Mouse (Mus musculus): ENCODE measurements around the gene Elp5. TPM values are rescaled to one million over a fixed set of nuclear protein-coding genes. Genes with fewer than 3 reads are reported as not detected.
A peak's percentile ranks its signal among the peaks of the same experiment; 100 is the strongest.
"Not testable (repeated sequence)": the region's sequence is repeated elsewhere in the genome, so short reads cannot be mapped to it uniquely, and the experiment has no call there.

The Elp5 gene
- polyA plus RNA-seq, 1 experiment from 2014 or later, result 168 TPM

- no peak for DNase-seq (ENCODE audit: low spot score)
- peaks cover 2% of the 10 kb centered on the region; the same call in 1 of the 2 replicates for H3K36me3 ChIP-seq (ENCODE audit: control insufficient read depth, insufficient read depth, low read length)
- H3K4me2 ChIP-seq (ENCODE audit: low read depth), result no peak overlapping the region
- H3K4me1 ChIP-seq (ENCODE audit: control insufficient read depth, insufficient read depth, low read length), result peaks cover 23% of the 10 kb centered on the region
- WGBS, result 59% methylated on average over 7 of the region's 7 CpGs
- no peak overlapping the region for H3K27ac ChIP-seq (ENCODE audit: low read depth, low read length)
- no peaks in the 10 kb centered on the region for H3K27me3 ChIP-seq (ENCODE audit: control insufficient read depth, insufficient read depth, low read length)
- H3K9me3 ChIP-seq (ENCODE audit: control insufficient read depth, low read length), result no peaks in the 10 kb centered on the region
- no peak overlapping the region for H3K9ac ChIP-seq (ENCODE audit: low read length)
- ATAC-seq (ENCODE audit: insufficient read depth, low FRiP score, low TSS enrichment), result no peak
- no peak overlapping the region for H3K4me3 ChIP-seq (ENCODE audit: low read depth, low read length)
Observed at GRCm38 (mm10) chr11:70017199-70017767, 35.0 kb upstream of the Elp5 start.

GRCm38 (mm10) chr11:70016669-70017068, 34.4 kb upstream of the Elp5 start, which contains the start of gene Dlg4:
Dlg4 (plus strand) TSS chr11:70016942.
- no peak within 1 kb of the TSS for H3K27ac ChIP-seq (ENCODE audit: low read depth, low read length)
- peaks cover 7% of the 10 kb centered on the region for H3K36me3 ChIP-seq (ENCODE audit: control insufficient read depth, insufficient read depth, low read length)
- peak within 1 kb of the TSS; percentile 90 for H3K4me2 ChIP-seq (ENCODE audit: low read depth)
- DNase-seq (ENCODE audit: low spot score) (no peak), ATAC-seq (ENCODE audit: insufficient read depth, low FRiP score, low TSS enrichment) (no peak)
- H3K9me3 ChIP-seq (ENCODE audit: control insufficient read depth, low read length), result no peaks in the 10 kb centered on the region
- H3K27me3 ChIP-seq (ENCODE audit: control insufficient read depth, insufficient read depth, low read length), result no peaks in the 10 kb centered on the region
- peaks cover 20% of the 10 kb centered on the region for H3K4me1 ChIP-seq (ENCODE audit: control insufficient read depth, insufficient read depth, low read length)
- 92% methylated on average over 3 of the region's 3 CpGs for WGBS
- peak within 1 kb of the TSS; percentile 78; the same call in 1 of the 2 replicates for H3K9ac ChIP-seq (ENCODE audit: low read length)
- H3K4me3 ChIP-seq (ENCODE audit: low read depth, low read length), result peak within 1 kb of the TSS; percentile 67

GRCm38 (mm10) chr11:70016177-70016576, 33.9 kb upstream of the Elp5 start:
- Histone ChIP-seq H3K4me1 (ENCODE audit: control insufficient read depth, insufficient read depth, low read length) (peaks cover 20% of the 10 kb centered on the region), H3K36me3 (ENCODE audit: control insufficient read depth, insufficient read depth, low read length) (peaks cover 11% of the 10 kb centered on the region)
- H3K4me3 ChIP-seq (ENCODE audit: low read depth, low read length); H3K9me3 ChIP-seq (ENCODE audit: control insufficient read depth, low read length); ATAC-seq (ENCODE audit: insufficient read depth, low FRiP score, low TSS enrichment); DNase-seq (ENCODE audit: low spot score); H3K4me2 ChIP-seq (ENCODE audit: low read depth); H3K27me3 ChIP-seq (ENCODE audit: control insufficient read depth, insufficient read depth, low read length); H3K9ac ChIP-seq (ENCODE audit: low read length); H3K27ac ChIP-seq (ENCODE audit: low read depth, low read length): not testable (repeated sequence)
- 81% methylated on average over 2 of the region's 2 CpGs for WGBS

- H3K27ac ChIP-seq (ENCODE audit: low read depth, low read length), result no peak overlapping the region
- DNase-seq (ENCODE audit: low spot score), result no peak
- H3K4me1 ChIP-seq (ENCODE audit: control insufficient read depth, insufficient read depth, low read length), result peaks cover 20% of the 10 kb centered on the region
- H3K4me2 ChIP-seq (ENCODE audit: low read depth), result no peak overlapping the region; the same call in 1 of the 2 replicates
- peaks cover 13% of the 10 kb centered on the region for H3K36me3 ChIP-seq (ENCODE audit: control insufficient read depth, insufficient read depth, low read length)
- H3K9me3 ChIP-seq (ENCODE audit: control insufficient read depth, low read length), result no peaks in the 10 kb centered on the region
- no peak for ATAC-seq (ENCODE audit: insufficient read depth, low FRiP score, low TSS enrichment)
- no peak overlapping the region for H3K4me3 ChIP-seq (ENCODE audit: low read depth, low read length)
- H3K27me3 ChIP-seq (ENCODE audit: control insufficient read depth, insufficient read depth, low read length), result no peaks in the 10 kb centered on the region
- 72% methylated on average over 6 of the region's 6 CpGs for WGBS
- no peak overlapping the region for H3K9ac ChIP-seq (ENCODE audit: low read length)
Observed at GRCm38 (mm10) chr11:70015677-70016076, 33.4 kb upstream of the Elp5 start.

- H3K4me1 ChIP-seq (ENCODE audit: control insufficient read depth, insufficient read depth, low read length), result peaks cover 20% of the 10 kb centered on the region
- ATAC-seq (ENCODE audit: insufficient read depth, low FRiP score, low TSS enrichment) (peak; percentile 77), DNase-seq (ENCODE audit: low spot score) (peak; percentile 84)
- 1% methylated on average over 35 of the region's 35 CpGs for WGBS
- peak within 1 kb of the TSS; percentile 60 for H3K9ac ChIP-seq (ENCODE audit: low read length)
- peak within 1 kb of the TSS; percentile 76 for H3K4me2 ChIP-seq (ENCODE audit: low read depth)
- no peaks in the 10 kb centered on the region for H3K27me3 ChIP-seq (ENCODE audit: control insufficient read depth, insufficient read depth, low read length)
- peak within 1 kb of the TSS; percentile 44 for H3K4me3 ChIP-seq (ENCODE audit: low read depth, low read length)
- H3K27ac ChIP-seq (ENCODE audit: low read depth, low read length), result no peak within 1 kb of the TSS
- H3K9me3 ChIP-seq (ENCODE audit: control insufficient read depth, low read length), result no peaks in the 10 kb centered on the region
- H3K36me3 ChIP-seq (ENCODE audit: control insufficient read depth, insufficient read depth, low read length), result peaks cover 17% of the 10 kb centered on the region
Observed at GRCm38 (mm10) chr11:70014880-70015558, 32.7 kb upstream of the Elp5 start, which contains the start of gene Acadvl. Acadvl (minus strand) TSS chr11:70015411.

GRCm38 (mm10) chr11:70014051-70014450, 31.7 kb upstream of the Elp5 start:
- H3K4me1 ChIP-seq (ENCODE audit: control insufficient read depth, insufficient read depth, low read length), result peaks cover 20% of the 10 kb centered on the region
- H3K36me3 ChIP-seq (ENCODE audit: control insufficient read depth, insufficient read depth, low read length), result peaks cover 22% of the 10 kb centered on the region
- no peaks in the 10 kb centered on the region for H3K27me3 ChIP-seq (ENCODE audit: control insufficient read depth, insufficient read depth, low read length)
- no peak for ATAC-seq (ENCODE audit: insufficient read depth, low FRiP score, low TSS enrichment)
- no peak overlapping the region for H3K9ac ChIP-seq (ENCODE audit: low read length)
- 65% methylated on average over 5 of the region's 5 CpGs for WGBS
- no peak for DNase-seq (ENCODE audit: low spot score)
- no peak overlapping the region for H3K27ac ChIP-seq (ENCODE audit: low read depth, low read length)
- H3K4me3 ChIP-seq (ENCODE audit: low read depth, low read length), result 0 out of 2 replicates have a peak overlapping the region, but pooled peaks have one; percentile 44
- H3K9me3 ChIP-seq (ENCODE audit: control insufficient read depth, low read length), result no peaks in the 10 kb centered on the region
- peak overlapping the region; percentile 76; the same call in 1 of the 2 replicates for H3K4me2 ChIP-seq (ENCODE audit: low read depth)

- Histone ChIP-seq H3K36me3 (ENCODE audit: control insufficient read depth, insufficient read depth, low read length) (peaks cover 29% of the 10 kb centered on the region), H3K4me3 (ENCODE audit: low read depth, low read length) (no peak overlapping the region)
- 95% methylated on average over 3 of the region's 3 CpGs for WGBS
Observed at GRCm38 (mm10) chr11:70013408-70013807, 31.1 kb upstream of the Elp5 start.

GRCm38 (mm10) chr11:70012931-70013330, 30.6 kb upstream of the Elp5 start:
- ATAC-seq (ENCODE audit: insufficient read depth, low FRiP score, low TSS enrichment), result no peak
- H3K36me3 ChIP-seq (ENCODE audit: control insufficient read depth, insufficient read depth, low read length), result peaks cover 31% of the 10 kb centered on the region
- H3K4me3 ChIP-seq (ENCODE audit: low read depth, low read length), result no peak overlapping the region
- no peaks in the 10 kb centered on the region for H3K27me3 ChIP-seq (ENCODE audit: control insufficient read depth, insufficient read depth, low read length)
- no peak overlapping the region for H3K4me2 ChIP-seq (ENCODE audit: low read depth)
- no peak overlapping the region for H3K9ac ChIP-seq (ENCODE audit: low read length)
- H3K27ac ChIP-seq (ENCODE audit: low read depth, low read length), result no peak overlapping the region
- peaks cover 13% of the 10 kb centered on the region; the same call in 1 of the 2 replicates for H3K4me1 ChIP-seq (ENCODE audit: control insufficient read depth, insufficient read depth, low read length)
- DNase-seq (ENCODE audit: low spot score), result no peak
- 93% methylated on average over 9 of the region's 9 CpGs for WGBS
- no peaks in the 10 kb centered on the region for H3K9me3 ChIP-seq (ENCODE audit: control insufficient read depth, low read length)

More at GRCm38 (mm10) chr11:70013408-70013807, 31.1 kb upstream of the Elp5 start:
- Histone ChIP-seq H3K27ac (ENCODE audit: low read depth, low read length) (no peak overlapping the region), H3K9me3 (ENCODE audit: control insufficient read depth, low read length) (no peaks in the 10 kb centered on the region), H3K9ac (ENCODE audit: low read length) (no peak overlapping the region), H3K4me1 (ENCODE audit: control insufficient read depth, insufficient read depth, low read length) (peaks cover 15% of the 10 kb centered on the region), H3K27me3 (ENCODE audit: control insufficient read depth, insufficient read depth, low read length) (no peaks in the 10 kb centered on the region), H3K4me2 (ENCODE audit: low read depth) (no peak overlapping the region)
- DNase-seq (ENCODE audit: low spot score) (no peak), ATAC-seq (ENCODE audit: insufficient read depth, low FRiP score, low TSS enrichment) (no peak)

All from neural tube, embryonic 11.5 days (tissue).